Mouse (Mus musculus): ENCODE results near the gene Gm11985. TPM values are rescaled to one million over a fixed set of nuclear protein-coding genes. Genes with fewer than 3 reads are reported as not detected.

Gm11985 gene
- total RNA-seq, 2 experiments from 2014 or later = not detected

GRCm38 (mm10) chr11:7156427-7156826 is 31.9 kb downstream of the Gm11985 start:
- no peak for DNase-seq (ENCODE audit: low spot score in 2 of 2)

- DNase-seq (ENCODE audit: low spot score in 2 of 2) = no peak
Measured at GRCm38 (mm10) chr11:7153081-7153480, 35.3 kb downstream of the Gm11985 start.

- no peak for DNase-seq (ENCODE audit: low spot score in 2 of 2)
Measured at GRCm38 (mm10) chr11:7152371-7152770, 36.0 kb downstream of the Gm11985 start.

- no peak for DNase-seq (ENCODE audit: low spot score in 2 of 2)
Measured at GRCm38 (mm10) chr11:7150511-7150910, 37.9 kb downstream of the Gm11985 start.

GRCm38 (mm10) chr11:7149471-7149870 is 38.9 kb downstream of the Gm11985 start:
- no peak for DNase-seq (ENCODE audit: low spot score in 2 of 2)

GRCm38 (mm10) chr11:7147945-7148344 is 40.4 kb downstream of the Gm11985 start:
- no peak for DNase-seq (ENCODE audit: low spot score in 2 of 2)

GRCm38 (mm10) chr11:7147536-7147935 is 40.8 kb downstream of the Gm11985 start:
- DNase-seq (ENCODE audit: low spot score in 2 of 2) = no peak

GRCm38 (mm10) chr11:7145221-7145620 is 43.1 kb downstream of the Gm11985 start:
- no peak for DNase-seq (ENCODE audit: low spot score in 2 of 2)

GRCm38 (mm10) chr11:7144369-7144768 is 44.0 kb downstream of the Gm11985 start:
- no peak for DNase-seq (ENCODE audit: low spot score in 2 of 2)

GRCm38 (mm10) chr11:7142725-7143124 is 45.6 kb downstream of the Gm11985 start:
- DNase-seq (ENCODE audit: low spot score in 2 of 2) = no peak

- peak in 1 of 2 experiments; percentile 64 for DNase-seq (ENCODE audit: low spot score in 2 of 2)
Measured at GRCm38 (mm10) chr11:7140449-7140848, 47.9 kb downstream of the Gm11985 start.

GRCm38 (mm10) chr11:7138370-7138769 is 50.0 kb downstream of the Gm11985 start:
- DNase-seq (ENCODE audit: low spot score in 2 of 2) = no peak

- DNase-seq (ENCODE audit: low spot score in 2 of 2) = no peak
Measured at GRCm38 (mm10) chr11:7136246-7136855, 52.0 kb downstream of the Gm11985 start.

- DNase-seq (ENCODE audit: low spot score in 2 of 2) = no peak
Measured at GRCm38 (mm10) chr11:7135763-7136162, 52.6 kb downstream of the Gm11985 start.

- DNase-seq (ENCODE audit: low spot score in 2 of 2) = no peak
Measured at GRCm38 (mm10) chr11:7135301-7135700, 53.1 kb downstream of the Gm11985 start.

GRCm38 (mm10) chr11:7134319-7134718 is 54.0 kb downstream of the Gm11985 start:
- peak; percentile 60 to 75 for DNase-seq (ENCODE audit: low spot score in 2 of 2)

- DNase-seq (ENCODE audit: low spot score in 2 of 2) = no peak
Measured at GRCm38 (mm10) chr11:7133736-7134135, 54.6 kb downstream of the Gm11985 start.

Other genes with a start within 250 kb of the Gm11985 start
- gene Adcy1, start 125.1 kb downstream of the Gm11985 start, total RNA-seq (2021) = 100 to 1,000 TPM; 359 to 377 TPM
- gene Igfbp1, start 9.2 kb upstream of the Gm11985 start, total RNA-seq (2021) = not detected
- 10 to 100 TPM; 12.6 to 13.3 TPM for gene Igfbp3, start 25.4 kb upstream of the Gm11985 start, total RNA-seq (2021)